14 mouse cellular contexts compared by ENCODE assay signal in genomic region chr13:99170337-99170736, GRCm38 (mm10). TPM values are rescaled to one million over a fixed set of nuclear protein-coding genes. Genes with fewer than 3 reads are reported as not detected.
A peak's percentile ranks its signal among the peaks of the same experiment; 100 is the strongest.
DNase-seq lines count a peak whose midpoint lies in the region; ATAC-seq and TF ChIP-seq lines count a peak whose summit lies in the region.
"Had no signal": no experiment of that assay in that cellular context is flagged by ENCODE, and none has a peak within 500 bp of the region (broad histone marks: within the 10 kb centered on the region; RNA-seq: fewer than 3 reads in every experiment).

No protein-coding gene starts in this region.

- no peak overlapping the region for H3K4me2 ChIP-seq in lung, embryonic 14.5 days

- DNase-seq in heart, adult 2 months, result no peak
- DNase-seq in heart, postnatal 25 days (ENCODE audit: low spot score), result no peak
- DNase-seq in lung, embryonic 14.5 days, result peak; percentile 77
- DNase-seq in lung, postnatal 10 days, result no peak
- peak; percentile 50 for DNase-seq in NIH3T3 (ENCODE audit: low read depth)
- no peak for DNase-seq in ovary, adult 18-20 months (ENCODE audit: low spot score)
- DNase-seq in spleen, postnatal 10 days (ENCODE audit: low spot score in 2 of 2), result no peak
- DNase-seq: adrenal gland, postnatal 10 days; cerebellum, adult 2 months; right cerebral cortex, postnatal 25 days had no signal

- H3K4me1 ChIP-seq in heart, adult 2 months (ENCODE audit: control insufficient read depth, insufficient read depth, low read length), result peaks cover 14% of the 10 kb centered on the region
- H3K4me1 ChIP-seq in lung, embryonic 14.5 days (ENCODE audit: insufficient read depth), result no peaks in the 10 kb centered on the region

- H3K9ac ChIP-seq in heart, adult 2 months (ENCODE audit: low read depth, low read length), result no peak overlapping the region
- no peak overlapping the region for H3K9ac ChIP-seq in lung, embryonic 14.5 days

- no peak for TF ChIP-seq EP300 in heart, adult 2 months (IDR thresholded peaks at IDR 0.05; ENCODE audit: insufficient read depth, low read depth, low read length)

- WGBS in heart, adult 2 months, result 18% methylated on average over 2 of the region's 2 CpGs
- 37% methylated on average over 2 of the region's 2 CpGs for WGBS in lung, embryonic 14.5 days

- no peak for ATAC-seq in lung, embryonic 14.5 days (ENCODE audit: insufficient read depth)
- 0 out of 2 replicates have a peak, but pooled peaks have one; percentile 34 for ATAC-seq in megakaryocyte progenitor cell, adult 5-6 weeks (replicated peaks; ENCODE audit: poor library complexity)
- ATAC-seq: hindbrain, embryonic 16.5 days had no signal

- H3K27ac ChIP-seq in heart, adult 2 months, result peak overlapping the region; percentile 62
- no peak overlapping the region for H3K27ac ChIP-seq in lung, embryonic 14.5 days (ENCODE audit: low read depth)
- H3K27ac ChIP-seq: macrophage had no signal

- peaks cover 3% of the 10 kb centered on the region for H3K36me3 ChIP-seq in heart, adult 2 months (ENCODE audit: control insufficient read depth, insufficient read depth, low read length)
- no peaks in the 10 kb centered on the region for H3K36me3 ChIP-seq in lung, embryonic 14.5 days (ENCODE audit: insufficient read depth)

- no peaks in the 10 kb centered on the region; the same call in 1 of the 2 replicates for H3K79me2 ChIP-seq in heart, adult 2 months (replicated peaks; ENCODE audit: control insufficient read depth, insufficient read depth, low read length)

- no peak overlapping the region for H3K4me3 ChIP-seq in heart, adult 2 months
- no peak overlapping the region for H3K4me3 ChIP-seq in lung, embryonic 14.5 days (ENCODE audit: low read depth, low read length)

- no peaks in the 10 kb centered on the region for H3K9me3 ChIP-seq in lung, embryonic 14.5 days (ENCODE audit: low read depth, low read length)

- no peaks in the 10 kb centered on the region for H3K27me3 ChIP-seq in heart, adult 2 months (ENCODE audit: control insufficient read depth, insufficient read depth, low read length)
- no peaks in the 10 kb centered on the region for H3K27me3 ChIP-seq in lung, embryonic 14.5 days (ENCODE audit: insufficient read depth, low read length)

- intact Hi-C loops in heart, adult 2 months (cut with DNase I), result loop anchor here (1.0 kb wide), 1 partner anchor 147 kb away; no protein-coding TSS in a partner anchor
- intact Hi-C loops in heart, postnatal 25 days (cut with DNase I), result loop anchor here (2.0 kb wide), 1 partner anchor 146 kb away; no protein-coding TSS in a partner anchor

- TF ChIP-seq POLR2A in heart, adult 2 months (IDR thresholded peaks at IDR 0.05; ENCODE audit: insufficient read depth, low read depth, low read length), result no peak

- peak; percentile 79 for TF ChIP-seq CTCF in heart, adult 2 months (IDR thresholded peaks at IDR 0.05)
- peak; percentile 44 for TF ChIP-seq CTCF in lung, embryonic 14.5 days (IDR thresholded peaks at IDR 0.05; ENCODE audit: low read depth)

RNA-seq across cellular contexts. Expression of gene Zfp366, which starts 14.3 kb away (rescaled TPM):
- total RNA-seq in heart, adult 2 months (2021), result 10 to 100 TPM in 1 of 2 experiments, 1 to 10 TPM in 1; 9.7 to 14.4 TPM
- 5.0 and 7.8 TPM in 2 replicates for polyA plus RNA-seq in heart, adult 2 months (2012; rRNA removed)
- total RNA-seq in heart, postnatal 25 days (2021), result 10 to 100 TPM in 1 of 2 experiments, 1 to 10 TPM in 1; 8.9 to 11.6 TPM
- polyA plus RNA-seq in lung, embryonic 14.5 days (2014; fragmentation: Nextera tagmentation; extraction: Ambion mirVana), result 1.3 and 1.5 TPM in 2 replicates
- total RNA-seq in megakaryocyte progenitor cell, adult 5-6 weeks (2015), result 0.17 and 0.57 TPM in 2 replicates
- total RNA-seq in megakaryocyte progenitor cell, adult 5-6 weeks (2017), result 0.10 and 0.29 TPM in 2 replicates
- total RNA-seq: MEL had no signal

Comparison
In these comparisons a context has a peak if more than half of its experiments do, and no peak if none do; other contexts are left out.
1. DNase-seq: peak in lung, embryonic 14.5 days (single experiment) and NIH3T3 (single experiment); none in heart, adult 2 months (0 of 2), heart, postnatal 25 days (single experiment), lung, postnatal 10 days (single experiment), ovary, adult 18-20 months (single experiment) and spleen, postnatal 10 days (0 of 2).
2. RNA of gene Zfp366, which starts 14.3 kb away (total RNA-seq): 9.7 to 14.4 TPM in heart, adult 2 months and 8.9 to 11.6 TPM in heart, postnatal 25 days; 0.10 to 0.57 TPM in megakaryocyte progenitor cell, adult 5-6 weeks; every median in the first group is over 4 times any median in the second.